Mouse (Mus musculus) limb, embryonic 13.5 days (tissue): Measurements from ENCODE around the gene Stard3. TPM values are rescaled to one million over a fixed set of nuclear protein-coding genes. Genes with fewer than 3 reads are reported as not detected.

ENCODE experiments used
- ATAC-seq: fragments of 200-750 bp; cut with Nextera tagmentation; 2 replicates; pipeline ENCODE4 v1.8.0; 2017; ENCODE audit warnings: low read depth, moderate number of reproducible peaks, moderate TSS enrichment; ENCODE audit not compliant: low FRiP score
- H3K27ac ChIP-seq: fragments of 300-500 bp; sonication (generic); 2 replicates; pipeline ENCODE4 v1.5.1; 2015; ENCODE audit warnings: inconsistent platforms, mild to moderate bottlenecking, moderate library complexity
- H3K27me3 ChIP-seq: fragments of 300-500 bp; sonication (generic); 2 replicates; pipeline ENCODE4 v1.6.1; 2015; ENCODE audit warnings: mild to moderate bottlenecking, inconsistent platforms
- H3K36me3 ChIP-seq: fragments of 300-500 bp; sonication (generic); 2 replicates; pipeline ENCODE4 v1.6.1; 2015; ENCODE audit warnings: inconsistent platforms, mild to moderate bottlenecking, moderate library complexity
- H3K4me1 ChIP-seq: fragments of 300-500 bp; sonication (generic); 2 replicates; pipeline ENCODE4 v1.6.1; 2015; ENCODE audit warnings: inconsistent platforms
- H3K4me2 ChIP-seq: fragments of 300-500 bp; sonication (generic); replicated peaks from 2 replicates; pipeline ENCODE4 v1.6.1; 2015; ENCODE audit warnings: inconsistent platforms, mild to moderate bottlenecking, moderate library complexity
- H3K4me3 ChIP-seq: fragments of 300-500 bp; sonication (generic); 2 replicates; pipeline ENCODE4 v1.5.1; 2015; ENCODE audit warnings: moderate library complexity, mild to moderate bottlenecking, inconsistent platforms
- H3K9ac ChIP-seq: fragments of 300-500 bp; sonication (generic); 2 replicates; pipeline ENCODE4 v1.6.1; 2015; ENCODE audit warnings: mild to moderate bottlenecking, inconsistent platforms
- H3K9me3 ChIP-seq: fragments of 300-500 bp; sonication (generic); 2 replicates; pipeline ENCODE4 v1.6.1; 2016; ENCODE audit warnings: inconsistent platforms
- WGBS: fragments of 180-500 bp; shearing (Covaris S2); methylation state at CpG from one replicate; pipeline ENCODE4 v1.1.7; 2015; 5-methylcytosine and 5-hydroxymethylcytosine counted together
- polyA plus RNA-seq: library from polyadenylated mRNA; unstranded; fragments of >200 nt; fragmentation: Nextera tagmentation; extraction: Ambion mirVana; gene quantifications from 2 replicates; pipeline ENCODE4 v1.2.1, GENCODE M21; 2015

Gene Stard3
- polyA plus RNA-seq, 1 experiment from 2014 or later, result 41.9 TPM

DNA sequence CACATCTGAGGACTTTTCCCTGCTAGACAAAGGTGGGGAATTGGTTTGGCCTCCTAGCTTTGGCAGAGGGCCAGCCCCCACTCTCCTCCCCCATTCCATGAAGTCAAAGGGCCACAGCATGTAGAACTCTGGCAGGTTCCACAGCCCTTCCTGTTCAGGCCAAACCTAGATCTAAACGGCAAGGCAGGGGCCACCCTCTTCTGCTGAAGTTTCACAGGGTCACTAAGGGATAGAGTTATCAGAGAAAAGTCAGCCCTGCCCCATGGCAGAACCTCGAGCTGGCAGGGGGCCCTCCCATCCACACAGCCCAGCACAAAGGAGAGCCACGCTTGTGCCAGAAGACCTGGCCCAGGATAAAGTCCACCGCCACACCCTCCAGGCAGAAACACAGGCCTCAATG, 36.9 kb downstream of the Stard3 start:
- no peak for ATAC-seq
- no peaks in the 10 kb centered on the region for H3K9me3 ChIP-seq
- peaks cover 32% of the 10 kb centered on the region for H3K27me3 ChIP-seq
- no peak overlapping the region for H3K27ac ChIP-seq
- no peak overlapping the region for H3K9ac ChIP-seq
- WGBS, result 68% methylated on average over 4 of the region's 4 CpGs
- peaks cover 6% of the 10 kb centered on the region; the same call in 1 of the 2 replicates for H3K36me3 ChIP-seq
- no peak overlapping the region for H3K4me3 ChIP-seq
- H3K4me2 ChIP-seq, result no peak overlapping the region
- H3K4me1 ChIP-seq, result peaks cover 30% of the 10 kb centered on the region

DNA sequence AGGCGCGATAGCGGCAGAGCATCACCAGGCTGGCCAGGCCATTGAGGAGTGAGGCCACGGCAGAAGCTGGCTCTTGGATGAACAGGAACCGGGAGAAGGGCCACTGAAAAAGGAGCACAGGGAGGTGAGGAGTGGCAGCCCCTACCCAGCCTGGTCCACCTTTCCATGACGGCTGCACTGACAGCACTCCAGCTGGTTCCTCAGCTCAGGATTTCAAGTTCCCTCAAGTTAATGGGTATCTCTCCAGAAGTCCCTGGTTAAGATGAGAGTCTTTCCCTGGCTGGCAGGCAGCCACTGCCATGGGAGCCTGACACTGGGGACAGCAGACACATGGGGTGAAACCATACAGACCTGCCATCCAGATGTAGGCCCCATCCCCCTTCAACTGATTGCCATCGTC, 39.8 kb downstream of the Stard3 start:
- Histone ChIP-seq H3K27ac (no peak overlapping the region), H3K27me3 (peaks cover 13% of the 10 kb centered on the region; the same call in 1 of the 2 replicates), H3K4me1 (peaks cover 31% of the 10 kb centered on the region), H3K36me3 (peaks cover 6% of the 10 kb centered on the region; the same call in 1 of the 2 replicates), H3K4me3 (no peak overlapping the region), H3K9ac (0 out of 2 replicates have a peak overlapping the region, but pooled peaks have one; percentile 26), H3K4me2 (no peak overlapping the region), H3K9me3 (no peaks in the 10 kb centered on the region)
- WGBS, result 89% methylated on average over 7 of the region's 7 CpGs
- no peak for ATAC-seq

DNA sequence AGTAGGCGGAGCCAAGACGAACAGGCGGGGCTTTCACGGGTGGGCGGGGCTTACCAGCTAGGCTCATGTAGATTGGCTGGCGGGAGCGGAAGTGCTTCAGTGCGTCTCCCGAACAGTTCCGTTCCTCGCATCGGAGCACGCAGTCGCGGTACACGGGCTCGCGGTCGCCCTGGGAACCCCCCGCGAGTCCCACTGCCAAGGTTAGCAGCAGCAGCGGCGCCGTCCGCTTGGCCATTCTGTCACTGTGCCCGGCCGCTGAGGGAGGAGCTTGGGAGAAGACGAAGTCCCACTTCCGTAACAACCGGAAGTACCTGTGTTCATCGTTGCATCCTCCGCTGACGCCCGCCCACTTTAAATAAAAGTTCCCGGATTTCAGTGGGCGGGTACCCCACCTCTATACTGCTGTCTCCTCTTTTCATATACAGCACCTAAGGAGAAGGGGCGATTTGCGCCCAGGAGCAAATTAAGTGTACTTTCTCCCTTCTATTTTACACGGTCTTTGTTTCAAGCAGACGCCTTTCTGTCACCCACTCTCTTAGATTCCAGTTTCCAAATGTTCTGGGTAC, 42.1 kb downstream of the Stard3 start, which contains the start of gene Pgap3:
Gene Pgap3 (minus strand): TSS at position 330 of the 566 bp plus-strand sequence.
- peak within 1 kb of the TSS; percentile 75 for H3K9ac ChIP-seq
- H3K4me3 ChIP-seq, result peak within 1 kb of the TSS; percentile 70
- WGBS, result under 1% methylated on average over 40 of the region's 40 CpGs
- H3K4me1 ChIP-seq, result peaks cover 11% of the 10 kb centered on the region
- peak; percentile 91 for ATAC-seq
- no peaks in the 10 kb centered on the region for H3K9me3 ChIP-seq
- peak within 1 kb of the TSS; percentile 96 for H3K27ac ChIP-seq
- peak within 1 kb of the TSS; percentile 76 for H3K4me2 ChIP-seq
- H3K27me3 ChIP-seq, result peaks cover 8% of the 10 kb centered on the region; the same call in 1 of the 2 replicates
- H3K36me3 ChIP-seq, result peaks cover 6% of the 10 kb centered on the region; the same call in 1 of the 2 replicates

DNA sequence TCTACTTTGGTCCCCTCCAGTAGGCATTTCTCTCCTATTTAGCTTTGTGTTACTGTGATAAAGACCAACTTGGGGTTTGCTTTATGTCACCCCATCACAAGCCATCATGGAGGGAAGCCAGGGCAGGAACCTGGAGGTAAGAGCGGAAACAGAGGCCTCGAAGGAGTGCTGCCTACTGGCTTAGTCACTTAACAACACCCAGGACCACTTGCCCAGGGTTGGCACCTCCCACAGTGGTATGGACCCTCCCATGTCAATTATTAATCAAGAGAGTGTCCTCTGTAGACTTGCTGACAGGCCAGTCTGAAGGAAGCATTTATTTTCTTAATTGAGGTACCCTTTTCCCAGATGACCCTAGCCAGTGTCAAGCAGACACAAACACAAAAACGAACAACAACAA, 42.6 kb downstream of the Stard3 start:
- Histone ChIP-seq H3K9ac (peak overlapping the region; percentile 75), H3K4me1 (peaks cover 10% of the 10 kb centered on the region), H3K36me3 (peaks cover 6% of the 10 kb centered on the region; the same call in 1 of the 2 replicates), H3K4me2 (peak overlapping the region; percentile 76), H3K4me3 (peak overlapping the region; percentile 70), H3K27me3 (peaks cover 8% of the 10 kb centered on the region; the same call in 1 of the 2 replicates), H3K9me3 (no peaks in the 10 kb centered on the region), H3K27ac (peak overlapping the region; percentile 96)
- no peak for ATAC-seq
- 47% methylated on average over 3 of the region's 3 CpGs for WGBS

DNA sequence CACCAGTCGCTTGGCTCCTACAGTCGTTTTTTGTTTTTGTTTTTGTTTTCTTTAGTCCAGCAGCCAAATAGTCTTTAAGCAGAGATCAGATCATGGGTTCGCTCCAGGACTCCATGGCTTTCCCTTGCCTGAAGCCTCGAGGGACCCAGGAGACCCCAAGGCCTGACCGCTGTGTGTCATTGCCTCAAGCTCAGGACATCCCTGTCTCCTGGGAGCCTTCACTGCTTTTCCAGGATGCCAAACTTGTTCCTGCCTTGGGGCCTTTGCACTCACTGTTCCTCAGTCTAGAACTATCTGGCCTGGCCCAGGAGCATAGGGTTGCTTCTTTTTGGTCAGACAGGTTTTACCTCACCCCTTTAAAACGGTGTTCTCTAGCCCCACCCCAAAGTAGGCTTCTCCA, 48.5 kb downstream of the Stard3 start:
- Histone ChIP-seq H3K9me3 (no peaks in the 10 kb centered on the region), H3K4me3 (no peak overlapping the region), H3K27me3 (peaks cover 19% of the 10 kb centered on the region), H3K9ac (no peak overlapping the region), H3K27ac (no peak overlapping the region), H3K4me1 (peaks cover 14% of the 10 kb centered on the region), H3K4me2 (no peak overlapping the region), H3K36me3 (no peaks in the 10 kb centered on the region)
- WGBS, result 70% methylated on average over 6 of the region's 6 CpGs
- ATAC-seq, result no peak

DNA sequence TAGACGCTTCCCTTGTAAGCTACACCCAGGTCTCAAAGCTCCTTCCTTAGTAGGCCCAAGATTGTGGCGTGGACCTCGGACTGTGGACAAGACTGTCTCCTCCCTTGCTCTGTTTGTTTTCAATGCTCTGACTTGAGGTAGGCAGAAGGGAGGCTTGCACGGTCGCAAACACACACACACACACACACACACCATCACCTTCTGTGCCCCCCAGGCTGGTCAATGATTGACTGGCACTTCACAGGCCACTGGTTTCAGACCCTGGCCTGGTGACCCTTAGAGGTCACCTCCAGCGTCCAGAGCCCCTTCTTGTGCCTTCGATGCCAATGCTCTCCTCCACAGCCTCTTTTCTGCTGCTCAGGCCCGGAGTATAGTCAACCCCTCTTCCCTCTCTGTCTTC, 50.7 kb downstream of the Stard3 start:
- peaks cover 12% of the 10 kb centered on the region for H3K27me3 ChIP-seq
- 61% methylated on average over 8 of the region's 8 CpGs for WGBS
- H3K4me3 ChIP-seq, result peak overlapping the region; percentile 12; the same call in 1 of the 2 replicates
- H3K9ac ChIP-seq, result peak overlapping the region; percentile 58
- no peaks in the 10 kb centered on the region for H3K36me3 ChIP-seq
- ATAC-seq, result no peak
- peak overlapping the region; percentile 44; the same call in 1 of the 2 replicates for H3K27ac ChIP-seq
- H3K9me3 ChIP-seq, result no peaks in the 10 kb centered on the region
- peaks cover 24% of the 10 kb centered on the region for H3K4me1 ChIP-seq
- peak overlapping the region; percentile 53 for H3K4me2 ChIP-seq

DNA sequence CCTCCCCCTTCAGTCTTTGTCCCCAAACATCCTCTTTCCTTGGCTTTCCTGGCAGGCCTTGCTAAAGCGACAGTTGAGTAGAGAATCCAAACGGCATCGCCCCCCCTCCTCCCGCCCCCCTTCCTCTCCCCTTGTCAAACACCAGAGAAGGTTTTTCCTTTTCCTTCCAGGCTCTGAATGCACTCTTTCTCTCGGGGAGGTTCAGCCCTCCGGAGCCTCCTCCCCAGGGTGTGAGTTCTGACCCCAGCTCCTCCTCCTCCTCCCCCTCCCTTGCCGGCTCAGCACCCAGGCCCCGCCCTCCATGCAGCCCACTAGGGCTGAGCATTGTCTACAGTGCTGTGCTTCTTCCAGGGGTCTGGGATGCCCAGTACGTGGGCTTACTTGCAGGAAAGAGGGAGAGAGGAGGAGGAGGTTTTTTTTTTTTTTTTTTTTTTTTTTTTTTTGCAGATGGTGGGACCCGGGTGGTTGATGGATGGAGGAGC, 51.2 kb downstream of the Stard3 start:
- H3K4me2 ChIP-seq, result peak overlapping the region; percentile 53
- 5% methylated on average over 8 of the region's 10 CpGs for WGBS
- H3K4me3 ChIP-seq, result peak overlapping the region; percentile 12; the same call in 1 of the 2 replicates
- H3K27me3 ChIP-seq, result peaks cover 12% of the 10 kb centered on the region
- no peaks in the 10 kb centered on the region for H3K9me3 ChIP-seq
- no peaks in the 10 kb centered on the region for H3K36me3 ChIP-seq
- H3K27ac ChIP-seq, result peak overlapping the region; percentile 44; the same call in 1 of the 2 replicates
- peaks cover 29% of the 10 kb centered on the region for H3K4me1 ChIP-seq
- no peak for ATAC-seq
- peak overlapping the region; percentile 58 for H3K9ac ChIP-seq

DNA sequence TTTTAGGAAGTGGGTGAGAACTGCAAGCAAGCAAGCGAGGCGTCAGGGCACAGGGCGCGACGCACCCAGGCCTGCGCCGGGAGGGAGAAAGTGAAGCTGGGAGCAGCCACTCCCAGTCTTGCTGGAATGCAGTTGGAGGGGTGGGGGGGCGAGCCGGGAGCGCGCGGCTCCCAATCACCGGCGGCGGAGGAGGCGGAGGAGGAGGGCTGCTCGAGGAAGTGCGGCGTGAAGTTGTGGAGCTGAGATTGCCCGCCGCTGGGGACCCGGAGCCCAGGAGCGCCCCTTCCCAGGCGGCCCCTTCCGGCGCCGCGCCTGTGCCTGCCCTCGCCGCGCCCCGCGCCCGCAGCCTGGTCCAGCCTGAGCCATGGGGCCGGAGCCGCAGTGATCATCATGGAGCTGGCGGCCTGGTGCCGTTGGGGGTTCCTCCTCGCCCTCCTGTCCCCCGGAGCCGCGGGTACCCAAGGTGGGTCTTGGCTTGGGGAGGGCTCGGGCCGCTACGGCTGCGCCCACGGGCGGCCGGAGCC, 54.2 kb downstream of the Stard3 start, which contains the start of gene Erbb2:
Gene Erbb2 (plus strand): TSS at position 198 of the 524 bp plus-strand sequence.
- under 1% methylated on average over 47 of the region's 49 CpGs for WGBS
- H3K4me2 ChIP-seq, result peak within 1 kb of the TSS; percentile 74
- no peaks in the 10 kb centered on the region for H3K36me3 ChIP-seq
- no peaks in the 10 kb centered on the region for H3K9me3 ChIP-seq
- H3K27ac ChIP-seq, result peak within 1 kb of the TSS; percentile 98
- H3K4me1 ChIP-seq, result peaks cover 55% of the 10 kb centered on the region
- peak within 1 kb of the TSS; percentile 97 for H3K9ac ChIP-seq
- ATAC-seq, result peak; percentile 84
- H3K27me3 ChIP-seq, result peaks cover 12% of the 10 kb centered on the region
- H3K4me3 ChIP-seq, result peak within 1 kb of the TSS; percentile 97

DNA sequence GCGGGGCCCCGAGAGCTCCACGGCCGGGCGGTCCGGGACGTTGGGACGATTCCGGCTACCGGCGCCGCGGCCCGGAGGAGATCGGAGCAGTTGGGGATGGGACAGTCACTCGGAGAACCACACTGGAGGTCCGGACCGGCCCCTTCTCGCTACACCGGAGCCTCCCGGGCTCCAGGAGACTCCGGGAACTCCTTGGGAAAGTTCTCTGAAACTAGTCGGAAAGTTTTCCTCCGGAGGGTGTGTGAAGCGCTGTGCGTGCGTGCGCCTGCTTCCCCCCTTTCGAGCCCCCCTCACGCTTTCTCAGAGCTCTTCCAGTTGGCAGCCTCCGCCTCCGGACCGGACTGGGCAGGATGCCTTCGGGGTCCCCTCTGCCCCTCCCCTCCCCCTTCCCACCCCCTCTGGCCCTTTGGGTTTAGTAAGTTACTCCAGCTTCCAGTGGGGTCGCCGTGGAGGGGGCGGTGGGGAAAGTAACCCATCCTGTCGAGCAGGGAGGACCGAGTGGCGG, 54.7 kb downstream of the Stard3 start:
- peaks cover 56% of the 10 kb centered on the region for H3K4me1 ChIP-seq
- H3K36me3 ChIP-seq, result no peaks in the 10 kb centered on the region
- under 1% methylated on average over 39 of the region's 40 CpGs for WGBS
- peaks cover 12% of the 10 kb centered on the region for H3K27me3 ChIP-seq
- peak overlapping the region; percentile 97 for H3K4me3 ChIP-seq
- peak; percentile 57 for ATAC-seq
- peak overlapping the region; percentile 74 for H3K4me2 ChIP-seq
- peak overlapping the region; percentile 97 for H3K9ac ChIP-seq
- no peaks in the 10 kb centered on the region for H3K9me3 ChIP-seq
- H3K27ac ChIP-seq, result peak overlapping the region; percentile 98

DNA sequence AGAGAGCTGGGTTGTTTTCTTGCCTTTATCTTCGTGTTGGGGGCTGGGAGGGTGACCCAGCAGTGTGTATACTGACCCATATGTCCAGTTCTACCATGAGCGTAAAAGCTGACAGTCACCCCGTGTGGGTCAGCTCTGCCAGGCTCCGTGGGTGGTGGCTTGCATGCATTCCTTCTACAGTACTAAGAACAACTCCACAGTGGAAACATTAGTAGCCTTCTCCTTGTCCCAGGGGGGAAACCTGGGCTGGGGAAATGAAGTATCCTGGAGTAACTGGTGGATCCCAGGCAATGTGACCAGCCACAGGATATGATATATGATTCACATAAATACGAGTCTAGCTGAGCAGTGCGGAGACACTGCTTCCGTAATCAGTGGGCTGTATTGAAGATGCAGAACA, 55.6 kb downstream of the Stard3 start:
- peak overlapping the region; percentile 97 for H3K4me3 ChIP-seq
- 22% methylated on average over 7 of the region's 7 CpGs for WGBS
- H3K36me3 ChIP-seq, result peaks cover 7% of the 10 kb centered on the region; the same call in 1 of the 2 replicates
- peak overlapping the region; percentile 98; the same call in 1 of the 2 replicates for H3K27ac ChIP-seq
- no peaks in the 10 kb centered on the region for H3K9me3 ChIP-seq
- ATAC-seq, result no peak
- H3K27me3 ChIP-seq, result peaks cover 12% of the 10 kb centered on the region
- peak overlapping the region; percentile 97 for H3K9ac ChIP-seq
- H3K4me2 ChIP-seq, result peak overlapping the region; percentile 74
- peaks cover 55% of the 10 kb centered on the region for H3K4me1 ChIP-seq

DNA sequence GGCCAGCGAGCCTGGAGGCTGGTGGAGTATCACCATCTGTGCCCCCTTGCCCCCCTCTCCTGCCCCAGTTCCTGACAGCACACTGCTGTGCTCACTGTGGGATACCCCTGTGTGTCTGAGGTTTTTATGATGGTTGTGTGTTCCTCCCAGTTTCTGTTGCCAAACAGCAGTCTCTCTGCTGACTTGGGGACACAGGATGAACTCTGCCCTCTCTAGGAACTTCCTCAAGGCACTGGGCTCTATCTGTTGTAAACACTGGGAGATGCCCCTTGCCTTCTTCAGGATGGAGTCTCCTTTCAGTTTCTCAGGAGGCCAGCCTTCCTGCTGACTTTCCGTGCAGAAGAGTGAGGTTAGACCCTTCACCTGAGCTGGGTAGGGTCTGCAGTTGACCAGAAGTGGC, 56.0 kb downstream of the Stard3 start:
- no peak overlapping the region for H3K27ac ChIP-seq
- H3K4me1 ChIP-seq, result peaks cover 50% of the 10 kb centered on the region
- H3K36me3 ChIP-seq, result peaks cover 11% of the 10 kb centered on the region; the same call in 1 of the 2 replicates
- H3K9me3 ChIP-seq, result no peaks in the 10 kb centered on the region
- no peak for ATAC-seq
- peak overlapping the region; percentile 74 for H3K4me2 ChIP-seq
- H3K27me3 ChIP-seq, result peaks cover 12% of the 10 kb centered on the region
- peak overlapping the region; percentile 97 for H3K9ac ChIP-seq
- peak overlapping the region; percentile 97 for H3K4me3 ChIP-seq
- 26% methylated on average over 2 of the region's 2 CpGs for WGBS

DNA sequence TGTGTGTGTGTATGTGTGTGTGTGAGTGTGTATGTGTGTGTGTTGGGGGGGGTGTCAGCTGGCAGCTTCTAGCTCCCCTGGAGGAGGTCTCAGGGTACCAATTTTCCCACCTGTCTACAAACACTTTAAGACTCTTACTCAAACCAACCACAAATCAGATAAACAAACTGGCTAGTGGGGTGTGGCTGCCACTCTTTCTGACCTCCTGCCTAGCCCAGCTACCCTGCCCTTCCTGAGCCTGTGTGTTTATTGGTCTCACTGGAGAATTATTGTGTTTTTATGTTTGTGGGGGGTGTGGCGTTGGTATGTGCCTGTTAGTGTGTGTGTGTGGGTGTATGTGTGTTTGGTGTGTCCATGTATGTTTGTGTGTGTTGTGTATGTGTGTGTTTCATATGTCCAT, 58.9 kb downstream of the Stard3 start:
- H3K4me2 ChIP-seq, result no peak overlapping the region
- H3K4me3 ChIP-seq, result no peak overlapping the region
- 31% methylated on average over 1 of the region's 1 CpGs for WGBS
- ATAC-seq, result no peak
- H3K9ac ChIP-seq, result no peak overlapping the region
- no peak overlapping the region for H3K27ac ChIP-seq
- no peaks in the 10 kb centered on the region for H3K27me3 ChIP-seq
- peaks cover 39% of the 10 kb centered on the region for H3K36me3 ChIP-seq
- no peaks in the 10 kb centered on the region for H3K9me3 ChIP-seq
- peaks cover 37% of the 10 kb centered on the region for H3K4me1 ChIP-seq
